Mouse (Mus musculus) left cerebral cortex, postnatal 14 days (tissue): Measurements from ENCODE around the gene Galnt5. TPM values are rescaled to one million over a fixed set of nuclear protein-coding genes. Genes with fewer than 3 reads are reported as not detected.

Experiments used
- total RNA-seq, 2 experiments: library from RNA; stranded (reverse); gene quantifications; 2 replicates each; pipeline ENCODE4 v1.2.3; 2021

Galnt5 gene
- total RNA-seq, 2 experiments from 2014 or later = 0.11 TPM; not detected in 1

Other genes with a start within 250 kb of the Galnt5 start
- 1 to 10 TPM; 3.5 to 7.2 TPM for gene Ermn, start 55.0 kb downstream of the Galnt5 start, total RNA-seq
- gene Cytip, start 197.6 kb downstream of the Galnt5 start, total RNA-seq = under 1 TPM; 0.36 to 0.75 TPM